Mouse (Mus musculus): Measurements from ENCODE around the gene Cd36. TPM values are rescaled to one million over a fixed set of nuclear protein-coding genes. Genes with fewer than 3 reads are reported as not detected.

The Cd36 gene
- polyA plus RNA-seq, 1 experiment: 466 TPM

GRCm38 (mm10) chr5:17858399-17858798, 30.2 kb downstream of the Cd36 start:
- no peak for DNase-seq (ENCODE audit: low read depth)

- DNase-seq (ENCODE audit: low read depth): no peak
Measured at GRCm38 (mm10) chr5:17857871-17858270, 30.7 kb downstream of the Cd36 start.

GRCm38 (mm10) chr5:17857262-17857661, 31.3 kb downstream of the Cd36 start:
- DNase-seq (ENCODE audit: low read depth): no peak

- no peak for DNase-seq (ENCODE audit: low read depth)
Measured at GRCm38 (mm10) chr5:17854127-17854923, 34.3 kb downstream of the Cd36 start.

GRCm38 (mm10) chr5:17850582-17850981, 38.0 kb downstream of the Cd36 start:
- DNase-seq (ENCODE audit: low read depth): no peak

- no peak for DNase-seq (ENCODE audit: low read depth)
Measured at GRCm38 (mm10) chr5:17849582-17849981, 39.0 kb downstream of the Cd36 start.

- DNase-seq (ENCODE audit: low read depth): no peak
Measured at GRCm38 (mm10) chr5:17848733-17849132, 39.9 kb downstream of the Cd36 start.

- no peak for DNase-seq (ENCODE audit: low read depth)
Measured at GRCm38 (mm10) chr5:17848267-17848666, 40.3 kb downstream of the Cd36 start.

- no peak for DNase-seq (ENCODE audit: low read depth)
Measured at GRCm38 (mm10) chr5:17843921-17844320, 44.7 kb downstream of the Cd36 start.

GRCm38 (mm10) chr5:17843316-17843715, 45.3 kb downstream of the Cd36 start:
- no peak for DNase-seq (ENCODE audit: low read depth)

GRCm38 (mm10) chr5:17842111-17842729, 46.4 kb downstream of the Cd36 start:
- no peak for DNase-seq (ENCODE audit: low read depth)

- no peak for DNase-seq (ENCODE audit: low read depth)
Measured at GRCm38 (mm10) chr5:17839549-17839948, 49.1 kb downstream of the Cd36 start.

- DNase-seq (ENCODE audit: low read depth): no peak
Measured at GRCm38 (mm10) chr5:17836408-17836807, 52.2 kb downstream of the Cd36 start.

GRCm38 (mm10) chr5:17835302-17836097, 53.1 kb downstream of the Cd36 start:
- DNase-seq (ENCODE audit: low read depth): no peak

GRCm38 (mm10) chr5:17833797-17834196, 54.8 kb downstream of the Cd36 start:
- DNase-seq (ENCODE audit: low read depth): no peak

- DNase-seq (ENCODE audit: low read depth): no peak
Measured at GRCm38 (mm10) chr5:17830536-17830935, 58.1 kb downstream of the Cd36 start.

GRCm38 (mm10) chr5:17828713-17829544, 59.7 kb downstream of the Cd36 start:
- DNase-seq (ENCODE audit: low read depth): no peak

- DNase-seq (ENCODE audit: low read depth): no peak
Measured at GRCm38 (mm10) chr5:17821395-17821794, 67.2 kb downstream of the Cd36 start.

GRCm38 (mm10) chr5:17820239-17820999, 68.2 kb downstream of the Cd36 start:
- DNase-seq (ENCODE audit: low read depth): no peak

- no peak for DNase-seq (ENCODE audit: low read depth)
Measured at GRCm38 (mm10) chr5:17816170-17816569, 72.4 kb downstream of the Cd36 start.

GRCm38 (mm10) chr5:17810336-17810735, 78.3 kb downstream of the Cd36 start:
- DNase-seq (ENCODE audit: low read depth): peak; percentile 66
